Mouse (Mus musculus) ES-Bruce4 (cell line): Measurements from ENCODE around the gene Nktr.

Experiments
- CTCF ChIP-seq: IDR thresholded peaks from one replicate; pipeline ENCODE4 v1.8.1; 2011; ENCODE audit warnings: low read depth, low read length
- EP300 ChIP-seq: IDR thresholded peaks from 2 replicates; pipeline ENCODE4 v1.6.1; 2011; ENCODE audit warnings: low read depth, low read length; ENCODE audit not compliant: insufficient read depth
- POLR2A ChIP-seq: IDR thresholded peaks from one replicate; pipeline ENCODE4 v1.8.1; 2011; ENCODE audit warnings: low read length; ENCODE audit not compliant: insufficient read depth

GRCm38 (mm10) chr9:121777484-121778065, 58.6 kb downstream of the Nktr start, which contains the start of gene Klhl40:
- TF ChIP-seq CTCF = no peak
- TF ChIP-seq EP300 = no peak
- TF ChIP-seq POLR2A = no peak
